Mouse (Mus musculus): ENCODE measurements around the gene Ntrk3.

Ntrk3 gene

DNA sequence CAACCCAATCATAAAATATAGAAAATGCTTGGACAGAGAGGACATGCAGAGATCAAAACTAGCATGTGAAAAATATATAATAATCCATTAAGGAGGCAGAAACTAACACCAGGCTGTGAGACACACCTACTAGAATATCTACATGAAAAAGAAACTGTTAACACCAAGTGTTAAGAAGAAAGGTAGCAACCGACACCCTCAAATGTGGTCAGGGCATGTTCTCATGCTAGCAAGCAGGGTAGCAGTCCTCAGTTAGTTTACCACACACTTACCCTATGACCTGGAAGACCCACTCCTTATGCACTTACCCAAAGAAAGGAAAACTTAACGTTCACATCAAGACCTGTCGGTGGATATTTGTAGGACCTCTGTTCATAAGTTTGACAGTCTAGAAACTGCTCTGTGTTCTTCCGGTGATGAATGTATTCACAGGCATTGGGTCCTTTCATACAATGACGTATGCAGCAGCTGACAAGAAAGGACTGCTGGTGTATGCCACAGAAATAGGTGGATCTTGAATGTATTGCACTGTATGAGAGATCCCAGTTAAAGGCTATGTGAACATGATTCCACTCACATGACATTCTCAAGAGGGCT lies at the start of gene Ntrk3:
Gene Ntrk3, minus strand, starts transcription at position 399 of the 597 bp plus-strand sequence.
- in situ Hi-C loops (cut with MboI), result no loop called here

DNA sequence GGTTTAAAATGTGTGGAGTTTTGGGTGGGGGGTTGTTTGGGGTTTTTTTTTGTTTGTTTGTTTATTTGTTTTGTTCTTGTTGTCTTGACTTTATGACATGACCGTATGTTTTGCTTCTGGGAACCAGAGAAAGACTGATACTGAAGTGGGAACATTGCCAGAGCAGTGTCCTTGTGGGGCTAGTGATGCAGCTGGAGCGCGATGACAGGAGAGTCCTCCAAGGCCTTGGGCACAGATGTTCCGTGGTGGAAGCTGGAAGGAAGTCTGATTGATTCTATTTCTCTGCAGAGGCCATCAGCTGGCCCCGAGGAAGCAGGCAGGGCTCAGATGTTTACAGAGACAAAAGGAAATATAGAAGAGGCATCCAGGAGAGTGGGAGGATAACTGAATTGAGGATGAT lies 48.1 kb upstream of the Ntrk3 start:
- in situ Hi-C loops (cut with MboI), result no loop called here

DNA sequence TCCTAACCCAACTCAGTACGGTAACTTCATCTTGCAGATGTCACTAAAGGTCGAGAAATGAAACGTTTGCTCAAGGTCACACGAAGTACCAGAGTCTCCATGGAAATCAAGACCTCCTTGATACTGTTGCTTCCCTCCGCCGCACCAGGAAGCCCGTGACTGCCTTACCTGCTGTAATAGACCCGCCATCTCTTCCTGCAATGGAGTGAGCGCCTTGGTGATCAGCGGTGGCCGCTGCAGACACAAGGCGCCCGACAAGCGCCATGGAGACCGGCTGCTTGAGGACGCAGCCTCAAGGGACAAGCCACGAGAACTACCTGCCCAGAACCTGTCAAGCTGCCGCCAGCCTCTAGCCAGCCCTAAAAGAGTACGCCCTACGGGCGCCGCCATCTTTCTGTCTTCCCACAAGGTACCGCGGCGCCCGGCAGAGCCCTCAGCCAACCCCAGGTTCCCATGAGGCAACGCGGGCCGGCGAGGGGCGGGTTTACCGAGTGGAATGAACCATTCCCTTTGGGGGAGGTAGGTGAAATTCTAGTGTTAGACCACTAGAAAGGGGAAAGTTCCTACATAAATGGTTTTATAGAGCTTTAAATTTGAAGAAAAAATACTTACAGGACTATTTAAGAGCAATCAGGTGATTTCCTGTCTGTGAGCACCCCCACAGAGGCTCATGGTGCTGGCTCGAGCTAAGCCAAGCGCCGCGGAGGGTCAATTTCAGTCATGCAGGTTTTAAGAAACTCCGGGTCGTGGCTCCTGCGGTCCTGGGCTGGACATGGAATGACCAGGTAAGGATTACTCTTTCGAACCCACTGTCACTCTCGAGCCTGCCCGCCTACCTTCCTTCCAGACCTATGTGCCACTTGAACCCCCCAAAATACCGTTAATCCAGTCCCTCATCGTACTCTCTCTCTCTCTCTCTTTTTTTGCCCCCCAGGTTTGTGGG lies 45.1 kb upstream of the Ntrk3 start, which contains the start of the genes Mrps11 and Mrpl46:
Gene Mrps11, plus strand, starts transcription at position 481 of the 943 bp plus-strand sequence.
Gene Mrpl46, minus strand, starts transcription at position 893 of the 943 bp plus-strand sequence.
- in situ Hi-C loops (cut with MboI), result no loop called here

DNA sequence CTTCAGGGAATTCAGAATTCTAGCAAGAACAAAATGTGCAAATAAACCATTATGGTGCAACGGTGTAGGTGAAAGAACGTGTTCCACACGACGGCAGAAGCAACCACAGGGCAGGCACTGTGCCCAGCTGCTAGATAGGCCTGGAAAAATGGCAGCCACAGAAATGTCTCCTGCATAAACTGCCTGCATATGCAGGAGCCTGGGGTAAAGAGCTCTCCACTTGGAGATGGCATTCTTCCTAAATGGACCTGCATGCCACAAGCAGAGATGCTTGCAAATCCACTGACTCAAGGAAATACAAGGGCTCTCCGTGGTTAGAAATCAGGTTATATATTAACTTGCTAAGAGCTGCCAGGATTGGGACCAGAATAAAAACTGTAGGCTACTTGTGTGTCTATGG lies 40.9 kb upstream of the Ntrk3 start:
- in situ Hi-C loops (cut with MboI), result no loop called here

DNA sequence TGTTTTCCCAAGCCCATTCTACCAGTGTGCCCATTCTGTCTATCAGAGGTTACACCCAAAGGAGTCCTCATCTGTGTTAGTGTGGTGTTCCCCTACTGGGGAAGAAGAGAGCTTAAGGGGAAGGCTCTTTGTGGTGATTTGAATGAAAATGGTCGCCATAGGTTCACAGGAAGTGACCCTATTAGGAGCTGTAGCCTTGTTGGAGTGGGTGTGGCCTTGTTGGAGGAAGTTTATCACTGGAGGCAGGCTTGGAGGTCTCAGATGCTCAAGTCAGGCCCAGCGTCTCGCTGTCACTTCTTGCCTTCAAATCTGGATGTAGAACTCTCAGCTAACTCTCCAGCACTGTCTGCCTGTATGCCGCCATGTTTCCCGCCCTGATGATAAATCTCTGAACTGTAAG lies 33.1 kb upstream of the Ntrk3 start:
- in situ Hi-C loops (cut with MboI), result no loop called here

DNA sequence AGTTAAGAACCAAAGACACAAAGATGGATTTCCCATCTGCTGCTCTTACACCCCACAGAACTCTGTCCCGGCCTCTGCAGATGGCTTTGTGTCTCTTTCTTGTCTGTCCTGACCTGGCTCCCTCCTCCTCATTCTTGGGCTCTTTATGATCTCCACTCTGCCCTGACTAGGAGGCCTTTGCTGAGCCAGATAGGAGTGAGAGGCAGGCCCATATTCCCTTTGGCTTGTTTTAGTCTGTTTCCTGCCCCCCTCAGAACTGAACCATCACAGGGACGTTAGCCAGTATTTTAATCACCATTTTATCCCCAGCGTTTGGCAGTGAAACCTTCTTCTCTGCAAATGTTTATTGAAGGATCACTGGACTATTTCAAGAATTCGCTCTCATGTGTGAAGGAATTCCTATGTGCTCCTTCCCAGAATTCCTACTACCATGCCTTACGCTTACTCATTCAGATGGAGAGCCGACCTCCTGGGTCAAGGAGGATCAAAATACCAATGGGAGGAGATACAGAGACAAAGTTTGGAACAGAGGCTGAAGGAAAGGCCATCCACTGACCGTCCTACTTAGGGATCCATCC lies 31.4 kb upstream of the Ntrk3 start:
- in situ Hi-C loops (cut with MboI), result no loop called here

DNA sequence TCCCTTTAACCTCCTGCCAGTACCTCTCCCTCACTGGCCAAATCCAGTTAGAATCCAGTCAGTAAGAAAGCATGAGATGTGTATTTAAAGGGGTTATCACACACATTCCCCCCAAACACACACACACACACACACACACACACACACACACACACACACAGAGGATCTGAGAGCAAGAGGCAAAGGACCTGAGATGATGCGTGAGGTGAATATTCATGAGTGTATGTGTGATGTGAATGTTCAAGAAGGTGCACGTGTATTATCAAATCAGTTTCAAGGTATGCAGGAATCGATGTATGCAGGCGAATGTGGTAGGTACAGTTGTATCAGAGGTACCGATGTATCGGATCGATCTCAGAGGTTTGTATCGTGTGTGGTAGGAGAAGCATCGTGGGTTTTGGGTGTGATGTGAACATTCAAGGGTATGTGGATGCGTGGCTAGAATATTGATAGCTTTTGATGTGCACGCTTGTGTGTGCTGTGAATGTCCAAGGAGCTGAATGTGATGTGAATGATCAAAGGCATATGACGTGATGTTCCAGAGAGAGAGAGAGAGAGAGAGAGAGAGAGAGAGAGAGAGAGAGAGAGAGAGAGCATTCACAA lies 30.2 kb upstream of the Ntrk3 start:
- in situ Hi-C loops (cut with MboI), result no loop called here

DNA sequence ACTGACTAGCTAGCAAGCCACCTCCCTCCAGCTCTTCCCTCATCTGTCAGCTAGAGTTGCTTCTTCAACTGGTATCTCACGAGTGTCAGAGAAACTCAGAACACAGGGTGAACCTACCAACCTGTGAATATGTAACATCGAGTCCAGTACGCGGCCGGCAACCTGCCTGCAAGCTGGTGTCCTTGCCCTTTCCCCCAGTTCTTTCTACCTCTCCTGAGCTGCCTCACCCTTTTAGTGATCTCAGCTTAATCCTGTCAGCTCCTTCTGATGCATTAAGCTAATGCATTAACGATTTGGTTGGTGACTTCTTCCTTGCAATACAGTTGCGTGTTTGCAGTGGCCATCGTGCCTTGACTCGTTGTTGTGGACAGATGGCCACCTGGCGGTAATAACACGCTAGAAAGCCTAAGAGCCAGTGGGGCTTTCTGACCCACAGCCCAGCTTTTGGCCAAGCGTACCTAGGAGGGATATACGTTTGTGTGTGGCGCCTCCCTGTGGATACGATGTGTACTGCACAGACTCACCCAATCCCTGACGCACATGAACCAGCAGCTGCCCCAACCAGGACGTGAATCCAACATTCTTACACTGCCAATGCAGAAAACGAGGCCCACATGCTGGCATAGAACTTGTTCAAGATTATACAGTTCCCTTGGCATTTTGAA lies 28.3 kb upstream of the Ntrk3 start:
- in situ Hi-C loops (cut with MboI), result no loop called here

DNA sequence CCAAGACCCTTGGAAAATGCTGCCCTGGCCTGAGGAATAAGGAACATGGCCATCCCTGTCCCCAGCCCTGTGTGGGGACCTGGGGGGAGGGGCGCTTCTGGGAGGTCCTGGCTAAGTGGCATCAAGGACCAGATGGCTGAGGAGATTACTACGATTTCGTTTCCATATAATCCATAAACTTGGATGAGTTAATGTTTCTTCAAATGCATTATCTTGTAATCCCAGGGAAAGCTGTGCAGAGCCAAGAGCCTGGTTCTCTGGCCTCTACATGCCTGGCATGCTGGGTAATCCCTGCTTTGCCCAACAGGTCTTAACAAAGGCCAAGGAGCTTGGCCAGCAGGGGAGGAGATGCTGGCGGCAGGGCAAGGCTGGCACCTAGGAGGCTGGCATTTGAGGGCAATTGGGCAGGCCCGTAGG lies 27.4 kb upstream of the Ntrk3 start:
- in situ Hi-C loops (cut with MboI), result no loop called here

DNA sequence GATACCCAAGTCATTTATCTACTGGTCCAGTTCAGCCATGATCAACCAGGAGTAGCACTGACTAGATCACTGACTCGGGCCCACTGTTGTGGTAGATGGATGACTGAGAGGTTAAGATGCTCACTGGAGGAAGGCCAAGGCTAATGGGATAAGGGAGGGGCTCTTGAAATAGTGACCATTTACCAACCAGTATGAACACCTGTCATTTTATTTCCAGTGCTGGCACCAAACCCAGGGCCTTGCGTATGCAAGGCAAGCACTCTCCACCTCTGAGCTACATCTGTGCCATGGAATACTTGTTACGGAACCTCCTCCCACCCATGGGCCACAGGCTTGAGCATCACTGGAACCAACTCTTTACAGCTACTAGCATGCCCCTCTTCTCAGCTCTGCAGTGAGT lies 26.0 kb upstream of the Ntrk3 start:
- in situ Hi-C loops (cut with MboI), result no loop called here

DNA sequence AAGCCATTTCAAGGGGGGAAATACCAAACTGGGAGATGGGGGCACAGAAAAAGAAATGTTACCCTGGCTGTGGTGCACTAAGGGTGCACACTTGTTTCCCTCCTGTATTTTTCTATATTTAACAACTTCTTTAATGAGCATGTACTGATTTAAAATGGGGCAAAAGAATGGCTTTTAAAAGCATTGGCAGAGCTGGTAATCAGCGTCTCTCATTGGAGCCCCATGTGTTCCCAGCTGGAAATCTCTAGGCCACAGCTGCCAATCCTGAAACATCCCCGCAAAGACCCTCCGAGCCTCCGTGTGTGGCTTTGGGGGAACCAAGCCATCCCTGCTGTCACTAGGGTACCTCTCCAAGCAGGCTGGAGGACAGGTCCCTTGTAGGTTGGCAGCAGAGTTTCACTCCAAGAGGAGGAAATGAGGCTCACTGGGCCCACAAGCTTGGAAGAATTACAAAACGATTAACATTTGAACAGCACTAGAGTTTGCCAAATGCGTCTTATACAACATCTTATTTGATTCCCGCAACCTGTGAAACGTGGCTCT lies 16.7 kb upstream of the Ntrk3 start:
- in situ Hi-C loops (cut with MboI), result no loop called here

DNA sequence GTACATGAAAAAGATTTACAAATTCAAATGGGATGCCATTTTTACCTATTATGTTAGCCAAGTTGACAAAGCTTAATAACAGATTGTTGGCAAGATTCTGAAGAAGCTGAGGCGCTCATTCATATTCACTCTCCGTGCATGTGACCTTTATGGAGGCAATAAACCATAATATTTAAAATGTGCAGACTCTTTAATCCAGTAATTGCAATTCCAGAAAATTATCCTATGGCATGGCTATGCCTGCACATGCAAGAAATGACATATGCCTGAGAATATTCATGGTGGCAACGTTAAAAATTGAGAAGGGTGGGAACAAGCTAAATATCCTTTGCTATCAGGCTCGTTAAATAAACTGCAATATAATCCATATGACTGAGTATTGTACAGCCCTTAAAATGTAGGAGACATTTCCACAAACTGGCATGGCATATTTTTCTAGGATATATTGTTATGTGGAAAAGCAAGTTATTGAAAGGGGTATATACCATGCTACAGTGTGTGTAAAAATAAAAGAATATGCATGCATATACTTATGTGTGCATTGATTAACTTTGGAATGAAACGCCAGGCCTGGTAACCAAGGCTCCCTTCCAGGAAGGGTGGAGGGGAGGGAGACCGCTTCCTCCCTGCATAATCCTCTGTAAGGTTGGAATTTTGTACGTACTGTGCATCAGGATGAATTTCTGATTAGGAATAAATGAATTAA lies 16.1 kb upstream of the Ntrk3 start:
- in situ Hi-C loops (cut with MboI), result no loop called here

DNA sequence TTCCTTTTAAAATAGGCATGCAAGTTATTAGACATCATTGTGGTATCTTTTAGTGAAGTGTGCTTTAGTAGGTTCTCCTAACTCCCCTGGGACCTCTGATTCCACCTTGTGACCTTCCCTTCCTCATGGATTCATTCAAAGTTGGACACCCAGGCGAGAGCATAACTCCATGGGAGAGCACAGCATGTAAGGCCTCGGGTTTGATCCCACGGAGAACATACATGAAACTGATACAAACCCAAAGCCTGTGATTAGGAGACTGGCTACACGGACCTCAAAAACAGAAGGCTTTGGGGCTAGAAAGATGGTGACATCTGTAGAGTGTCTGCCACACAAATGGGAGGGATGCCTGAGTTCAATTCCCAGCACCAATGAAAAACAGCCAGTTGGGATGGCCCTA lies 15.1 kb upstream of the Ntrk3 start:
- in situ Hi-C loops (cut with MboI), result no loop called here

DNA sequence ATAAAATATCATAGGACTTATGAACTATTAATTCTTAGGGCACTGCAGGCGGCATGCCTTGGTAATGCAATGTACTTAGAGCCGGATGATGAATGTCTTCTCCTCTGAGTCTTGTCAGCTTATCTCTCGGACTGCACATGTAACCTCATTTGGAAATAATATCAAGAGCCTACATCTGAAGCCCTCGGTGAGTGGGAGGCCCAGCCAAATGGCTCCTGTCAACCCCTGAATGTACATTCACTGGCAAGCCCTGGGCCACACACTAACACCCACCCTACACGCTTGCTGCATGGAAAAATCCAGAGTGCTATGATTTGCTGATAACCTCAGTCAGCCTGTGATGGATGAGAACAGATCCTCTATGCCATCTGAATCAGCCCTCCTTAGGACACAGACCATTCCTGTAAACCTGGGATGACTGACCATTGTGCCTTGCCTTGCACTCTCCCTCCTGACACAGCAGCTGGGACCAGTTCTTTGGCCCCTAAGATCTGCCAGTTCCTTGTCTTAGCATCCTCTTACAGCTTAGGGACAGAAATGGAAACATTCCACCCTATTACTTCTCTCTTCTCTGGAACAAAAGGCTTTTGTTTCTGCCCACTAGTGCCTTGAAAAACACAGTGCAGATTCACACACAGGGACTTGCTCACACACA lies 6.0 kb upstream of the Ntrk3 start:
- in situ Hi-C loops (cut with MboI), result no loop called here

DNA sequence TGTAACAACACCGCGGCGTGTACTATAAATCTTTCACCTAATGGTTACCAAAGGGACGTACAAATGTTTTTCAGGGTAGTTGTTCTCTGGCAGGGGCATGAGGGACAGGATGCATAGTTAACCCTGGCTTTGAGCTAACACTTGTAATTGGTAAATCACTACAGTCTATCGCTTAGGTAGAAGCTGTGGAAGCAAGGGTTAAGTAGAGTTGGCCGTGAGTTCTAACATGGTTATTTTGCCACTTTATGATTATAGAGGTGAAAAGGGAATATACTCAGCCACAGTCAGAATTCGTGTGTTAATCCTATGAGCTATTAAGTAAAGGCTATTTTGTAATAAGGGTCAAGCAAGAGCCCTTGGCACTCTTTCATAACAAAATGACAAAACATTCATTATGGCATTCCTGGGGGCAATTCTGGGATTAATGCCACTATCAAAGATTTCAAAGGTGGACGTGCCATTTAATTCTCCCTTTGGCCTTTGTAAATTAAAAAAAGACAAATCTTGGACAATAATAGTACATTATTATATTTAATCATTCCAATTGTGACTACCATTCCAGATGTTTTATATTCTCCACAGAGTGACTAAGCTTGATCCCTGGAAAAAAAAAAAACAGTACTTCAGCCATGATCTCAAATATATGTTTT lies 1.7 kb upstream of the Ntrk3 start:
- in situ Hi-C loops (cut with MboI), result no loop called here

DNA sequence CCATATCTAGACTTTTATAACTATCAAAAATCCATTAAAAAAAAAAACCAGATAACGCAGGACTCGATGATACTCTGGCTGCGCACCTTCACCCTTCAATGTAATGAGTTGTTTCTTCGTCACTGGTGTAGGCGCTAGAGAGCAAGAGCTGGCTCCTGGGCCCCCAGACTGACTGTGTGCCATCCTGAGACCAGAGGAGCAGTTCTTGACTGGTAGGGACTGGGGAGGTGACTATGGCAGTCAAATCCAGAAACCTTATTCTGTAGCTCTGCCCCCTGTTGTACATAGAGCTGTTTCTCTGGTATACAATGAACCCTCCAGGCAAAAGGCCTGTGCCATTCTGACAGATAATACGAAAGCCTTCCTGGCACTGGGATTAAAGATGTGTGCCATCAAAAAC lies 616 bp downstream of the Ntrk3 start:
- in situ Hi-C loops (cut with MboI), result no loop called here

DNA sequence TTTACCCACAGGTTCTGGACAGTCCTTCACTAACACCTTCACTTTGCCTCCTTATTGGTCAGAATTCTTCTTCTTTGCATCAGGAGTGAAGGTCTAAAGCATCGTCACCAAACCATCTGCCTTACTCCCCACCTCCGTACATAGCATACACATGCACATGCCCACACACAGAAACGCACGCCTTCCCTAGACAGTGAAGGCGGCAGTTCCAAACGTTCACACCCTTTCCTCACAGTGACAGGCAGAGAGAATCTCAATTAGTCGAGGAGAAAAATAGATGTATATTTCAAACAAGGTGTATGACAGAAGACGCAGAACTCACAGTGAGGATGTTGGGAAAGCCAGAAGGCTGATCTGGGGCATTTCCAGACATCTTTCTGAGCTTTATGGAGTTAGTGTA lies 6.4 kb downstream of the Ntrk3 start:
- in situ Hi-C loops (cut with MboI), result no loop called here

DNA sequence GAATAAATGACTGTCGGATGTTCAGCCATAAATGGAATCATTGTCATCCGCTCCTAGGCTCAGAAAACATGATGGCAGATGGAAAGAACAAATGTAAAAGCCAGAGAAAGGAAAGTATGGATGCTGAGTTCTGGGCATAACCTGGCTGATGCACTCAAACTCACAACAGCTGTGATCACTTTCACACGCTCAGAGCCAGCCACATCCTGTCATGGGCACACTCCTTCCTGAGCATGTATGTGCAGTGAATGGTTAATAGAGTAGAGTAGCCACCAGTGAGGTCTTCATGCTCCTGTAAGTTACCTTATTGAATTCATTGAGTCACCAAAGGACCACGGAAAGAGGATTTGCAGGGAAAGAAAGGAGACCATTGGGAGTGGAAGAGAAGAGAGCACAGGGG lies 13.2 kb downstream of the Ntrk3 start:
- in situ Hi-C loops (cut with MboI), result no loop called here

DNA sequence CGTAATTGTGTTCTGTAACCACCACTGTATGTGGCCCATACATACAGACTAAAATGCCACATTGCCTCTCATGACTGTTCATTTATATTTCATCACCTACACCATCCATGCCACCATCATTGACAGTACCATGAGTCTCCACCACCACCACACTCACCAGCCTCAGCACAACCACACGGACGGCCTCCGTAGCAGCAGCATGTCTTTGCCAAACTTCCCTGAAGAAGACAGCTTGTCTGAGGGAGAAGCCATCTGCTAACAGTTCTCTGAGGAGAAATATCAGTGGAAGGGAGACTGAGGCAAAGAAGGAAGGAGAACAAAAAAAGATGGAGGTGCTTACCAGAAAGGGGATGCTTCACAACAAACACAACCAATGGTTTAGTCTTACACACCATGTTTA lies 15.8 kb downstream of the Ntrk3 start:
- in situ Hi-C loops (cut with MboI), result no loop called here
